Mouse (Mus musculus) thymus, adult 2 months (tissue): ENCODE measurements at regions not wholly inside any gene's neighbourhood (a gene's known extent, or its start where the extent isn't known, plus 50 kb on each side); places are given as distances from the start of the nearest gene placed in this dataset.

Experiments
- CTCF ChIP-seq: fragments of 200-500 bp; IDR thresholded peaks from 2 replicates; pipeline ENCODE4 v1.5.1; 2012; ENCODE audit warnings: mild to moderate bottlenecking, control low read depth, low read length, moderate library complexity, borderline replicate concordance; ENCODE audit not compliant: control insufficient read depth, poor library complexity, insufficient read depth; ENCODE audit errors: extremely low read depth
- POLR2A ChIP-seq: fragments of 200-500 bp; IDR thresholded peaks from 2 replicates; pipeline ENCODE4 v1.6.1; 2012; ENCODE audit warnings: mild to moderate bottlenecking, low read length, control low read depth, moderate library complexity; ENCODE audit not compliant: control insufficient read depth, poor library complexity, insufficient read depth; ENCODE audit errors: extremely low read depth

GRCm38 (mm10) chr11:48377269-48377668 is 388.5 kb upstream of the Sgcd start:
- no peak for TF ChIP-seq POLR2A
- TF ChIP-seq CTCF, result no peak
